Mouse (Mus musculus) forebrain, embryonic 11.5 days (tissue): Measurements from ENCODE around the gene Cnpy4. TPM values are rescaled to one million over a fixed set of nuclear protein-coding genes. Genes with fewer than 3 reads are reported as not detected.
A peak's percentile ranks its signal among the peaks of the same experiment; 100 is the strongest.

Experiments used
- ATAC-seq: fragments of 200-750 bp; cut with Nextera tagmentation; replicated peaks from 2 replicates; pipeline ENCODE4 v1.8.0; 2017; ENCODE audit warnings: moderate TSS enrichment; ENCODE audit not compliant: low FRiP score
- DNase-seq: peaks from one replicate; pipeline ENCODE4 v3.0.0-alpha.2; 2017; ENCODE audit warnings: low spot score
- H3K27ac ChIP-seq: fragments of 300-500 bp; sonication (generic); 2 replicates; pipeline ENCODE4 v1.5.1; 2014; ENCODE audit warnings: low read depth, low read length
- H3K27me3 ChIP-seq: fragments of 300-500 bp; sonication (generic); 2 replicates; pipeline ENCODE4 v1.6.1; 2014; ENCODE audit warnings: mild to moderate bottlenecking, low read length, mixed read lengths; ENCODE audit not compliant: control insufficient read depth, insufficient read depth
- H3K36me3 ChIP-seq: fragments of 300-500 bp; sonication (generic); 2 replicates; pipeline ENCODE4 v1.6.1; 2014; ENCODE audit warnings: mild to moderate bottlenecking, low read length, moderate library complexity, mixed read lengths; ENCODE audit not compliant: control insufficient read depth, insufficient read depth
- H3K4me1 ChIP-seq: fragments of 300-500 bp; sonication (generic); replicated peaks from 2 replicates; pipeline ENCODE4 v1.6.1; 2014; ENCODE audit warnings: low read length, mixed read lengths; ENCODE audit not compliant: control insufficient read depth, insufficient read depth
- H3K4me2 ChIP-seq: fragments of 300-500 bp; sonication (generic); 2 replicates; pipeline ENCODE4 v1.6.1; 2014; ENCODE audit warnings: low read depth, mild to moderate bottlenecking, low read length, moderate library complexity, mixed read lengths; ENCODE audit not compliant: severe bottlenecking
- H3K4me3 ChIP-seq: fragments of 300-500 bp; sonication (generic); 2 replicates; pipeline ENCODE4 v1.5.1; 2014; ENCODE audit warnings: low read depth, low read length
- H3K9ac ChIP-seq: fragments of 300-500 bp; sonication (generic); 2 replicates; pipeline ENCODE4 v1.6.1; 2014; ENCODE audit warnings: low read length
- H3K9me3 ChIP-seq: fragments of 300-500 bp; sonication (generic); 2 replicates; pipeline ENCODE4 v1.6.1; 2016; ENCODE audit warnings: low read length, mixed read lengths; ENCODE audit not compliant: control insufficient read depth
- WGBS: fragments of 180-500 bp; shearing (Covaris S2); extraction: QIAGEN DNeasy Blood & Tissue Kit; methylation state at CpG from one replicate; pipeline ENCODE4 v1.1.7; 2014; 5-methylcytosine and 5-hydroxymethylcytosine counted together
- microRNA counts: library from miRNA; unstranded; fragments of <30 nt; microRNA quantifications from one replicate; lab custom pipeline; 2015
- microRNA-seq: library from miRNA; unstranded; fragments of <30 nt; microRNA quantifications from one replicate; pipeline ENCODE4, GENCODE M21; 2016; ENCODE audit not compliant: insufficient number of aligned reads
- polyA plus RNA-seq: library from polyadenylated mRNA; unstranded; fragments of >200 nt; fragmentation: Nextera tagmentation; extraction: Ambion mirVana; gene quantifications from 2 replicates; pipeline ENCODE4 v1.2.1, GENCODE M21; 2014

Gene Cnpy4
- polyA plus RNA-seq, 1 experiment from 2014 or later: 49.8 TPM

DNA sequence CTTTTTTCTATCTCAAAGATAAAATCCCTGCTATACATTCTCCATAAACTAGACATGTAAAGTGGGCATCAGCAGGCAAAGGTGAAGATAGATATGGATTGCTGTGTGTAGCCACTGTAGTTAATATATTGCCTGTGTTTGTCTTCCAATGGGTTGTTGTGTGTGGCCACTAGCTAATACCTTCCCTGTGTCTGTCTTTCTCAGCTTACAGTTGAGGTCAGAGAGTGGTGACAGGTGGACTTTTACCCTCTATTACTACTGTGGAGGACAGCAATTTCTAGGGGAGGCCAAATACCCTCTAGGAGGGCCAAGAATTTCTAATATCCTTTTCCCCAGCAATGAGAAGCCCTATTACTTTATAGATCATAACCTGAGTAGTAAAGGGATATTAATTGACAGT, 46.9 kb downstream of the Cnpy4 start:
- Histone ChIP-seq H3K36me3 (no peaks in the 10 kb centered on the region), H3K9me3 (no peaks in the 10 kb centered on the region), H3K9ac (no peak overlapping the region), H3K4me1 (no peaks in the 10 kb centered on the region), H3K4me2 (no peak overlapping the region), H3K27ac (no peak overlapping the region), H3K27me3 (no peaks in the 10 kb centered on the region), H3K4me3 (no peak overlapping the region)
- DNase-seq (no peak), ATAC-seq (no peak)

DNA sequence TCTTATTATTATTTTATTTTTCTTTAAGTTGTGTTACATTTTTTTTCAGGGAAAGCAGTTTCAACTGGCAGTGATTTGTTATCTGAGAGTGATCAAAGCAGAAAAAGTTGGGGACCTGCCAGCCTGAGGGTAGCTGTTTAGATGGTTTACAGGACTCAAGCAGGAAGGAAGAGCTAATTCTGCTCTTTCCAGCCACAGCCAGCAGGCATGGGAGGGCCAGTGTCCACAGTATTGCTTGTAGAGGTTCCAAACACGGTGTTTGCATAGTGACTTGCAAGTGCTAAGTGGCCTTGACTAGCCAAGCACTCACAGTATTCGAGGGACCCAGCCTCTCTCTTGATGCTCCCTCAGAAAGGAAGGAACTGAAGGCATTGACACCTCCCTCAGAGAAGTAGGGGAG, 54.2 kb downstream of the Cnpy4 start:
- WGBS: 52% methylated on average over 2 of the region's 2 CpGs
- H3K9ac ChIP-seq: no peak overlapping the region
- H3K9me3 ChIP-seq: no peaks in the 10 kb centered on the region

More for the DNA sequence above, 54.2 kb downstream of the Cnpy4 start:
- no peak overlapping the region for H3K27ac ChIP-seq
- H3K4me3 ChIP-seq: no peak overlapping the region
- H3K36me3 ChIP-seq: no peaks in the 10 kb centered on the region
- H3K27me3 ChIP-seq: no peaks in the 10 kb centered on the region
- no peak for ATAC-seq
- H3K4me2 ChIP-seq: no peak overlapping the region
- no peaks in the 10 kb centered on the region for H3K4me1 ChIP-seq
- DNase-seq: no peak

MicroRNA genes within 50 kb of the gene (microRNA counts, 519-probe panel; counts per million panel counts)
- microRNA mmu-miR-106b (lab: Ali Mortazavi, UCI): 6,478 counts per million, percentile 87 among the panel's probes with 10 or more counts
- 7,299 counts per million, percentile 95 among the panel's probes with 10 or more counts for microRNA mmu-miR-25 (lab: Ali Mortazavi, UCI)
- 6,665 counts per million, percentile 90 among the panel's probes with 10 or more counts for microRNA mmu-miR-93 (lab: Ali Mortazavi, UCI)

Small RNA genes lying within 50 kb of the gene (microRNA-seq; reads per million reads assigned to microRNA genes)
- gene Mir106b (19,071 reads per million, percentile 97 among the genes with 10 or more reads in this experiment), gene Mir25 (1,250 reads per million, percentile 70 among the genes with 10 or more reads in this experiment), gene Mir93 (20,863 reads per million, percentile 98 among the genes with 10 or more reads in this experiment)

Other genes with a start within 250 kb of the Cnpy4 start
- gene Gjc3, start 224.4 kb upstream of the Cnpy4 start, polyA plus RNA-seq: not detected in 2 replicates
- not detected in 2 replicates for gene Azgp1, start 206.0 kb upstream of the Cnpy4 start, polyA plus RNA-seq
- gene Smok3a, start 166.2 kb upstream of the Cnpy4 start, polyA plus RNA-seq: not detected in 2 replicates
- gene Smok3b, start 166.1 kb upstream of the Cnpy4 start, polyA plus RNA-seq: not detected in 2 replicates
- gene Smok3c, start 134.3 kb upstream of the Cnpy4 start, polyA plus RNA-seq: not detected in 2 replicates
- 34.0 and 34.2 TPM in 2 replicates for gene Zkscan1, start 102.4 kb upstream of the Cnpy4 start, polyA plus RNA-seq
- gene Zscan21, start 70.6 kb upstream of the Cnpy4 start, polyA plus RNA-seq: 106 and 112 TPM in 2 replicates
- gene Zfp113, start 31.7 kb upstream of the Cnpy4 start, polyA plus RNA-seq: 35.2 and 39.9 TPM in 2 replicates
- gene Cops6, start 26.4 kb upstream of the Cnpy4 start, polyA plus RNA-seq: 248 and 275 TPM in 2 replicates
- 24.0 and 24.1 TPM in 2 replicates for gene Ap4m1, start 15.5 kb upstream of the Cnpy4 start, polyA plus RNA-seq
- 370 and 373 TPM in 2 replicates for gene Mcm7, start 15.1 kb upstream of the Cnpy4 start, polyA plus RNA-seq
- gene Taf6, start within 50 bp of the Cnpy4 start, polyA plus RNA-seq: 150 and 155 TPM in 2 replicates
- 9.0 and 10.9 TPM in 2 replicates for gene Mblac1, start 6.8 kb downstream of the Cnpy4 start, polyA plus RNA-seq
- not detected in 2 replicates for gene Nxpe5, start 38.4 kb downstream of the Cnpy4 start, polyA plus RNA-seq
- 38.6 and 39.9 TPM in 2 replicates for gene Lamtor4, start 68.0 kb downstream of the Cnpy4 start, polyA plus RNA-seq
- 9.3 and 11.8 TPM in 2 replicates for gene BC037034, start 76.5 kb downstream of the Cnpy4 start, polyA plus RNA-seq
- 1.7 and 4.6 TPM in 2 replicates for gene Gal3st4, start 85.4 kb downstream of the Cnpy4 start, polyA plus RNA-seq
- 0.05 and 0.08 TPM in 2 replicates for gene Gm43720, start 92.5 kb downstream of the Cnpy4 start, polyA plus RNA-seq
- 14.7 and 17.6 TPM in 2 replicates for gene Gpc2, start 92.5 kb downstream of the Cnpy4 start, polyA plus RNA-seq
- 5.4 and 5.7 TPM in 2 replicates for gene Stag3, start 92.8 kb downstream of the Cnpy4 start, polyA plus RNA-seq
- not detected in 2 replicates for gene Pvrig, start 154.5 kb downstream of the Cnpy4 start, polyA plus RNA-seq